Mouse (Mus musculus) frontal cortex, postnatal 25 days (tissue): ENCODE measurements around the gene Gm13420.
"Not testable (repeated sequence)": the region's sequence is repeated elsewhere in the genome, so short reads cannot be mapped to it uniquely, and the experiment has no call there.

ENCODE experiments used
- DNase-seq, 2 experiments: peaks; one replicate each; pipeline ENCODE4 v3.0.0; 2022; ENCODE audit warnings: low spot score in 2 of 2

Gene Gm13420

DNA sequence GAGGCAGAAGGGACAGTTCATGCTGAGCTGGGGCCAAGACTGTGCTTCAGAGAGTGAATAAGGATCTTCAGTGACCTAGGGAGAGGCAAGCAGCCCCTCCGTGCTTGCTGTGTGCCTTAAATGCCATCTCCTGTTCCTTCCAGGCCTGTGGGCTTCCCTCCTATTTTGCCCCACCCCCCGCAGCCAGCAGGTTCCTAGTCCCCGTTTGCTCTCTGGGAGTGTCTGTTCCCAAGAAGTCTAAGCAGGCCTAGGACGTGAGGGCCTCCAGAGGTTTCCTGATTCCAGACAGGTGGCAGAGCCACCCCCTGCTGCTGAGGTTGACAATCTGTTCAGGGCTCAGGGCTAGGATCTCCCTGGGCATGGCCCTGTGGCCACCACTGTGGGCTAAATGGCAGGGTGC, 12.7 kb downstream of the Gm13420 start:
- no peak for DNase-seq

DNA sequence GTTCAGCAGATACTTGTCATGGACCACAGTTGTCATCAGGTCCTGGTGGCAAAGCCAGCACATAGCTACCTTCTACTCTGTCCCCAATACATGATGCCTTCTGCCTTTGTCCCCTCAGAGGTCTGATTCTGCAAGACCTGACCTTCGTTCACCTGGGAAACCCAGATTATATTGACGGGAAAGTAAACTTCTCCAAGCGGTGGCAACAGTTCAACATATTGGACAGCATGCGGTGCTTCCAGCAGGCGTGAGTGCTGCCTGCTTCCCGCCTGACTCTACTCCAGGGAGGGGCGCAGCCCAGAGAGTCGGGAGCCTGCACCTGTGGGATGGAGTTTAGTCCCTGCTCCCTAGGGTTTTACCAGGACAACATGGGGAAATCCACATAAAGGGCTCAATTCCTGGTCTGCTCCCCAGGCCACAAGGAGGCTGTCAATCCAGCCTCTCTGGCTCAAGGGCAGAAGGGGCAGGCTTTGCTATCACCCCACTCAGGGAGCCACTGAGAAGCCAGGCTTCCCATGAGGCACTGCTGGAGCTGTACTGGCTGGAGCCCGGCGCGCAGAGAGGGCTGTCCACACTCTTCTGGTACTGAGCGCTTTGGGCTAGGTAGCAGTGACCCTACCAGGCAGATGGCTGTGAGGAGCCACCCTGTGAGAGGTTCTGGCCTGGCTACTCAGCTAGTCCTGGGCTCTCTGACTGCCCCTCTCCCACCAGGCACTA, 14.1 kb downstream of the Gm13420 start:
- DNase-seq = no peak

DNA sequence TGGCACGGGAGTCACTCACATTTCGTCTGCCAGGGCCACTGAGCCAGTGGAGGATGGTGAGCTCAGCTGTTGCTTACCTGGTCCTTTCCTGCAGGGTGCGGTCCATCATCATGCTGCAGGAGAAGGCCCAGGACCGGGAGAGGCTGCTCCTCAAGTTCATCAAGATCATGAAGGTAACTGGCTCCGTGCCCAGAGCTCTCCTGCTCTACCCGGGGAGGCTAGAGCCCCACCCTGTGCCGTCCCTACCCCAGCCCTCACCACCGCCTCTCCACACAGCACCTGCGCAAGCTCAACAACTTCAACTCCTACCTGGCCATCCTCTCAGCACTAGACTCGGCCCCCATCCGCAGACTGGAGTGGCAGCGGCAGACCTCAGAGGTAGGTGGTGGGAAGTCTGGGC, 15.8 kb downstream of the Gm13420 start:
- no peak for DNase-seq

DNA sequence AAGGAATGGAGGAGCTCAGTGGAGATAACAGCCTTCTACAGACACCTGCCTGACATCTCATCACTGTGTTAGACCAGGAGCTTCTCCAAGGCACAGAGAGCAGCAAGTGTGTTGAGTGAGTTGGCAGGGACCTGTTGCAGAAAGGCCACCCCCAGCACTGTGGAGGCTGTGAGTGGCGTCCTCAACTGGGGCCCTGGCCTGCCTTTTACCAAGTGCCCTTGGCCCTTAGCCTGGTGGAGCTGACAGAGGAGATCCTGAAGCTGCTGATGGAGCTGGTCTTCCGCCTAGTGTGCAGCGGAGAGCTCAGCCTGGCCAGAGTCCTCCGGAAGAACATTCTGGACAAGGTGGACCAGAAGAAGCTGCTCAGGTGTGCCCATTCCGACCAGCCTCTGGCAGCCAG, 18.1 kb downstream of the Gm13420 start:
- no peak for DNase-seq

DNA sequence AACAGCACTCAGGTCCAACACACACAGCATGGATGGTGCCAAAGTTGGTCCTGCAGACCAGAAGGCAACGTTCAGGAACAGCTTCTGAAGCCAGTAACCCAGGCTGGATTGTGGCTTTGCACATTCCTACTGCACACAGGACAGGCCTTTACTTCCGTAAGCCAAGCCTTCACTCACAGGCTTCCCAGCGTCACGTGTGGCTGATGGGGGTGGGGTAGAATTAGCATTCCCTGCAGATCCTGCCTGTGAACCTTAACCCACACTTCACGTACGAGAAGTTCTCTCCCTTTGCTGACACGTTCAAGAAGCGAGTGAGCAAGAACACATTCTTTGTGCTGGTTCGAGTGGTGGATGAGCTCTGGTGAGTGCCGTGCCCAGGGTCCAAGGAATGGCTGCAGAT, 18.9 kb downstream of the Gm13420 start:
- no peak for DNase-seq

DNA sequence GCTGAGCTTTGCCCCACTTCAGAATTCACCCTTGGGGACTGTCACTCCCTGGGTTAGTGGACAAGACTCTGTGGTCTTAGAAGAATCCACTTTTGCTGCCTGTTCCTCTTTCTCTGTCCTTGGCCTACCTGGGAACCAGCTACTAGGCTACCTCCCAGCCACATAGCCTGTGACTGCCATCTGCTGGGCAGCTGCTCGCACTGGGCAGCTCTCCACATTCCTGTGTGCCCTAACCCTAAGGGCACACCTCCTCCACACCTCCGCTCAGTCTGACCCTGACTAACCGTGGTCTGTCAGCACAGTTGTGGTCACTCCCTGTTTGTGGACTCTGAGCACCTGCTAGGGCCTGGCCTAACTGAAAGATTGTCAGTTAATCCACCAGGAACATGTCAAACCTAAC, 19.9 kb downstream of the Gm13420 start:
- DNase-seq = no peak

DNA sequence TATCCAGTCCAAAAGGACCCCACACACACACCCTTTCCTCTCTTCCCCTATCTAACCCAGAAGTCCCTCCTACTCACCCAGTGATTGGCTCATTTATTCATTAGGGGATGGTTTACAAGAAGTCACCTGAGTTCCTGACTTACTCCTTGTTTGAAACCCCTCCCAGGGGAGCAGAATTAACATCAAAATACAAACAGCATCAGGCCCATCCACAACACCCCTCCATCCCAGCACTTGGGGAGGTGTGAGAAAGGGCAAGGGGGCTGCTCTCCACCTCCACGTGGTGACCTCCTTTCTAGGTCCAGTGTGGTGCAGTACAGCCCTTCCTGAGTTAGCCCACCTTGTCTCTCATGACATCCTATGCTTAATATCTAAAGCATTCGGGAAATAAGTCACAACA, 22.0 kb downstream of the Gm13420 start:
- no peak for DNase-seq

DNA sequence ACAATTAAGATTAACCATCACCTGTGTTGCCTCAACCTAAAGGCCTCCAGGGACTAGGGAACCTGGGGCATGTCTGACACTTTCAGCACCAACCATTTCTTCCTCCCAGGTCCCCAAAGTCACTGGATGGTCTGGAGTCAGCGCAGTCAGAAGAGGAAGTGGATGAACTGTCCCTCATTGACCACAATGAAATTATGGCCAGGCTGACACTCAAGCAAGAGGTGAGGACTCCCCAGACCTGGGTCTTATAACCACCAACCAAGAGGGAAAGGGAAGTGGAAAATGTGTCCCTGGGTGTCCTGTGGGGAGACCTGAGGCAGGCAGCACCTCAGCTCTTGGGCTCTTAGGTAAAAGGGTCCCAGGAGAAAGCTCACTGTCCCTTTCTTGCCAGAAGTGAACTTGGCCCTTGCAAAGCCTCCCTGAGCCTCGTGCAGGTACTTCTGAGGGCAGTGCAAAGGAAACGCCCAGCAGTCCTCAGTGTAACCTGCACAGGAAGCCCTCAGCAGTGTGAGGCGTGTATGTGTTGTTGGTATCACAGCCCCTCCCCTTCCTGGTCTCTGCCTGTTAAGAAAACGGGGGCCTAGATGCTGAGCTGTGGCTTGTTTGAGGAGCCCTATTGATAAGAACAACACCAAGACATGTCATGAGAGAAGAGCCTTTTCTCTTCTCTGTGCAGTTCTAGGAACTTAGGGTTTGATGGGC, 26.7 kb downstream of the Gm13420 start:
- no peak for DNase-seq

DNA sequence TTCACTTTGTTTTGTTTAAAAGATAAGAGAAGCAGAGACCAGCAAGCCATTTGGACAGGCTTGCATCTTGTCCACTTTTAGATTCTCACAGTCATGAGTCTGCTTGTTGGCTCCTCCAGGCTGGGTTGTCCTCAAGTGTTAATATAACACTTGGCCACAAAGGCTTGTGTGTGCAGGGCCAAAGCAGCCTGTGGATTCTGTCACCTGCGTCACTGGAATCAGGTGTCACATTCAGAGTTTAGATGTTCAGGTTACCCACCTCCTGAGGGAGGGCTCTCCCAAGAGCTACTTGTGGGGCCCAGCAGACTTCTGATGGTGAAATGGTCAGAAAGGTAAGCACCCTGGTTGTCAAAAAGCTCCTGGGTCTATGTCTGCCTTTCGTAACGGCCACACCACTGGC, 28.4 kb downstream of the Gm13420 start:
- no peak for DNase-seq

DNA sequence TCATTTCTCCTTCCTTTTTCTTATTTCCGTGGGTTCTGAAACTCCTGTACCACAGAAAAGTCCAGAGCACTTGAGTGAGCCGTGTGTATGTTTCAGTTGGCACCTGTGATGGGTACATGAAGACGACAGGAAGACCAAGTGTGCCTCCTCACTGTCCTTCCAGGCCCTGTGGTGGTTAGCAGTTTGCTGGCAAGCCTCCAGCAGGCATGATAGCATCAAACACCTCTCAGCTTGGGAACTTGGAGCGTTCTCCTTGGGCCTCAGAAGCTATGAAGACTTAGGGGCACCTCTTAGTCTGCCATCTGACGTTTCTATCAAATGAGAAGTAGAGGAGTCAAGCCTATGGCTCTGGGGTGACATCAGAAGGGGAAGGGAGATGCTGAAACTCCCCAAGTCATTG, 32.9 kb downstream of the Gm13420 start:
- no peak for DNase-seq

DNA sequence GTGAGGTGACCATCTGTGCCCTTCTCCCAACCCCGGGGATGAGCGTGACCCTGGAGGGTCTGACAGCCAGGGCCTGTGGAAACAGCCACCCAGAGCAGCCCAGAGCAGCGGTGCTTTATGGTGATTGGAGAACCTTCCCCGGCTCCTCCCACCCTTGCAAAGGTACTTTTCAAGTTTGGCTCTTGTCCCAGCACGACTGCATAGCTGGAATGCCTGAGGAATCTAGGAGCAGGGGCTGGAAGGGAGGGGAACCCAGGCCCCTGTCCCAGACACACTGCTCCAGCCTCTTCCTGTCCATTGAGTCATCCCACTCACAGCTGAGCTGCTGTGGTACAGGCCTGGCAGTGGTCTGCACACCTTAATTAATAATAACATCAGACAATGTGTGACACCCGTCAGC, 34.8 kb downstream of the Gm13420 start:
- no peak for DNase-seq

DNA sequence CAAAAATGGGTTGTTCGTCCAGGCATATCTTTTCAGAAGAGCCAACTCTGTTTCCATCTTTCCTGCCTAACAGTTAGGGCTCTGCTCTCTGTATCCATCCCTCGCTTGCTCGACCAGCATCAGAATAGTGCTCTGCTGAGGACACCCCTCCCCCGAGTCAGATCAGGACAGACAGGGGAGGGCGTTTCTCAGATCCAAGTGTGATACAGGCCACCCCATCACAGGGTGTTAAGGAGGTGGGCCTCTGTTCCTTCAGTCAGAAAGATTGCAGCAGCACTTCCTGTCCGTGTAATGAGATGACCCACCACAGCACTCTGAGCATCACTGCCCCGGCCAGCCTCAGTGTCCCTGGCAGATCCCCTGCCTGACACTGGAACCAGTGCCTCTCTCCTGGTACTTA, 35.3 kb downstream of the Gm13420 start:
- no peak for DNase-seq

DNA sequence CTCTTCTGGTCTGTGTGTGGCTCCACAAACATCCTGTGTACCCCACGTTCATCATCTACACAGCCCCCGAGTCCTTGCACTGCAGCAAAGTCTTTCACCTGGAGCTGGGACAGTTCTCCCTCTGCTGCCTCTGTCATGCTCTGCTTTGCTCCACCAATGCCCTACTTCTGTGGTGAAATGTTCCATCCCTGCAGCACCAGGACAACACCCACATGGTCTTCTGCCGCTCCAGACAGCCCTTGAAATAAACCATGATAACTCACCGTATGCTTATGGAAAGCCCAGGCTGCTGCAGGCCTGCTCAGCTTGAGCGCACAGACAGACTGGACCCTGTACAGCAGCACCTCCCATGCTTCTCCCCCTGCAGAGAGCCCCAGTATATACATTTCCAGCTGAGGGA, 37.4 kb downstream of the Gm13420 start:
- no peak for DNase-seq

DNA sequence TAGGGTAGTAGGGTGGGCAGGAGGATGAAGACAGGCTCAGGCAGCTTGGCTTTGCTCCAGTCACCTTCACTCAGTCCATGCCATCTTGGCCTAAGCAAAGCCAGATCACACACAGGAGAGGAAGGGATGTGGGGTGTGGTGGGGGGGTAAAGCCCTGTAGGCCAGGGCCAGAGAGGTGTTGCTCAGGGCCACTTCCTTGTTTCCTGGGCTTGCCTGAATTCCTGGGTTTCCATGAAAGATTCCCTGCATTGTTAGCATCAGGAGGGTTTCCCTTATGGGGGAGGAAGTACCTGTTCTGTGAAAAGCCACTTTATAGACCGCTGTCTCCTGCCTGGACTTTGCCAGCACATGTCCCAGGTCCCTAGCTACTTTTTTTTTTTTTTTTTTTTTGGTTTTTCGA, 38.0 kb downstream of the Gm13420 start:
- no peak for DNase-seq

DNA sequence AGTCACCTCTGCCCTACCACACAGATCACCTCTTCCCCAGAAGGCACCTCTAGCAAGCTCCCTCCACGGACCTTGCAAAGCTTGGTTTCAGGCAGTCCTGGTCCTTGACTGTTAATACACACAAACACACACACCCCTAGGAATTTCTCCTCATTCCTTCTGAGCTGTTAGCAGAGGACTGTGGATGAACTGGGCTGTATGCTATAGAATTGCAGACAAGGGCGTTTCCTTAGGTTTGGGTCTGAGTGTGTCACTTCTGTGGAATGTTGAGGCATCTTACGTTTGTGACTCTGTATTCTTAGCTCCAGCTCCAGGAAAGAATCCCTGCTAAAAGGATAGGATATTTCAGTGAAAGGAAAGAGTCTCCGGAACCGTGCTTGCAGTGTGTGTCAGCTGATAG, 39.6 kb downstream of the Gm13420 start:
- no peak for DNase-seq

DNA sequence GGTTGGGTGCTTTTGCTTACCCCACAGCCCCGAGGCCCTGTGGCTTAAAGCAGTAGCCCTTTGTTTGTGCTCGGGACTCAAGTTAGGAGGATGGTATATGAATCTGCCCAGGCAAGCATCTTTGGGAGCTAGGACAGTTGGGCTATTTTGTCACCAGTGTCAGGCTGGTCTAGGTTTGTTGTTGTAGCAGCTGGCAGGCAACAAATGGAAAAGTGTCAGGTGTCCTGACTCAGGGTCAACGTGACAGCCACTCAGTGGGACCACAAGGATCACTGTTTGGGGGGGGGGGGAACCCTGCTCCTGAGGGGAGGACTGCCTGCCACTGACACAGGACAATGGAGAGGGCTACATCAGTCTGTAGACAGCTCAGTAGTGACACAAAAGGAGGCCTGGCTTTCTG, 40.4 kb downstream of the Gm13420 start:
- no peak for DNase-seq

DNA sequence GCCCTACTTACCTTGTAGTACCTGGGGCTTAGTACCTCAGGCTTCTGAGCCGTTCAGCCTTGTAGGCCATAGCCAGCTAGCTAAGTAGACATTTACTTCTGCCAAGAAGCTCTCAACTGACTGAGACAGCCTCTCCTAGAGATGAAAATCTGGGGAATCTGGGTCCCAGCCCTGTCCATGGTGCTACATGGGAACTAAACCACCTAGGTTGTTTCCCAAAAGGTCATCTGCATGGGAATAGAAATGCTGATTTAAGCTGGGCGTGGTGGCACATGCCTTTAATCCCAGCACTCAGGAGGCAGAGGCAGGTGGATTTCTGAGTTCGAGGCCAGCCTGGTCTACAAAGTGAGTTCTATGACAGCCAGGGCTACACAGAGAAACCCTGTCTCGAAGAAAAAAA, 43.3 kb downstream of the Gm13420 start:
- not testable (repeated sequence) for DNase-seq

DNA sequence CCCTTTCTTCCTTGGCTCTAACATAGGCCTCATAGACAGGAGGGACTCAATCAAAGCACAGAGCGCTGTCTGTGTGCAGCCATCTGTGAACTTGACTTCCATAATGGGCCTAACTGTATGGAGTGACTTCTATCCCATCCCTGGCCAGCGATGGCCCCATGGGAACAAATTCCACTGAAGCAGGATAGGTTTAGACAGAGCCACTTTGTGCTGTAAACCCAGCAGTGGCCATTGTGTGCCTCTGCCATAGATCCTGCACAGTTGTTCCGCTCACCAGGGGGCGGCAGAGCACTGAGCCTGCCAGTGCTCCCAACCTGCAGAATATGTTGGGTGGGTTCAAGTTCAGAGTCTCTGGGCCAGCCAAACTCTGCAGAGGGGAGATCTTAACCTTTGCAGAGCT, 43.8 kb downstream of the Gm13420 start:
- DNase-seq = no peak

DNA sequence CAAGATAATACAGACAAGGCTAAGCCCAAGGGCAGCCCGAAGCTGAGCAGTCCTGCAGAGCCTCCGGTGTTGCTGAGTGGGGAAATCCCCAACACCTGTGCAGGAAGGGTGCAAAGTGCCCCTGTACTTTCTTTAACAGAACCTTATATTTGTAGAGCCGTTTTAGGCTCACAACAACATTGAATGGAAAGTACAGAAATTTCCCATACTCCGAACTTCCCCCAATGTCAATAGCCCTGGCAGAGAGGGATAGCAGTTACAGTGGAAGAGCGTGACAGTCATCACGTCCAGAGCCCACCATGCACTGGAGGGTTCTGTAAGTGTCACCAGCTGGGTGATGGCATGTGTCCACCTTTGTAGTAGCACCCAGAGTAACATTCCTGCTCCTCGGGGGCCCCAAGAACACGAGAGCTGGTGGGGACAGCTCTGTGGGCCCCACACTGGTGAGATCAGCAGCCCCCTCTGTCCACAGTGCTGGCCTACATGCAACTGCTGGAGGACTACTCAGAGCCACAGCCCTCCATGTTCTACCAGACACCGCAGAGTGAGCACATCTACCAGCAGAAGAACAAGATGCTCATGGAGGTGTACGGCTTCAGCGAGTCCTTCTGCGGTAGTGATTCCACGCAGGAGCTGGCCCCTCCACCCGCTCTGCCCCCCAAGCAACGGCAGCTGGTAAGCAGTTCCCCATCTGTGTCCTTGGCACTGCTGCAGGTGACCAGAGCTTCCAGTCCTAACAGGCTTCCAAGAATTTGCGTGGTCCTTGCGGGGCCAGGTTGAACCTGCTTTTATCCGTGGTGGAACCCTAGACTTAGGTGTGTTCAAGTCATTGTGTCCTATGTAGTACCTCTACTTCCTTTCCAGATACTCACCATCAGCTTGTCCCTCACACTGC, 44.5 kb downstream of the Gm13420 start:
- DNase-seq = no peak

DNA sequence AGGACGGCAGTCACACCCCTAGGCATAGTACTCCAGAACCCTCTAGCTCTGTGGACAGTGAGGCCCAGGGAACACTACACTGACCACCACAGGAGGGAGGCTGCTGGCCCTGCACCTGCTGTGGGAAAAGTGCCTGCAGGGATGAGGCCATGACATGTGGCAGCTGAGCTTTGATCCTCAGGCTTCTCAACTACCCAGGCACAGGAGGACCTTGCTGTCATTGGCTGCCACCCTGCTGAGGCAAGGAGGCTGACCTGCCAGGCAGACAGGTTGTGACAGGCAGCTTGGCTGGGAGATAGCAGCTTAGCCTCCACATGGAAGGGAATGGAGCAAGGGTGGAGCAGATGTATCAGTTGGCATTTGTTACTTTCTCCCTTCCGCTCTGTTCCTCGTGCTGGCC, 46.0 kb downstream of the Gm13420 start:
- DNase-seq = no peak

DNA sequence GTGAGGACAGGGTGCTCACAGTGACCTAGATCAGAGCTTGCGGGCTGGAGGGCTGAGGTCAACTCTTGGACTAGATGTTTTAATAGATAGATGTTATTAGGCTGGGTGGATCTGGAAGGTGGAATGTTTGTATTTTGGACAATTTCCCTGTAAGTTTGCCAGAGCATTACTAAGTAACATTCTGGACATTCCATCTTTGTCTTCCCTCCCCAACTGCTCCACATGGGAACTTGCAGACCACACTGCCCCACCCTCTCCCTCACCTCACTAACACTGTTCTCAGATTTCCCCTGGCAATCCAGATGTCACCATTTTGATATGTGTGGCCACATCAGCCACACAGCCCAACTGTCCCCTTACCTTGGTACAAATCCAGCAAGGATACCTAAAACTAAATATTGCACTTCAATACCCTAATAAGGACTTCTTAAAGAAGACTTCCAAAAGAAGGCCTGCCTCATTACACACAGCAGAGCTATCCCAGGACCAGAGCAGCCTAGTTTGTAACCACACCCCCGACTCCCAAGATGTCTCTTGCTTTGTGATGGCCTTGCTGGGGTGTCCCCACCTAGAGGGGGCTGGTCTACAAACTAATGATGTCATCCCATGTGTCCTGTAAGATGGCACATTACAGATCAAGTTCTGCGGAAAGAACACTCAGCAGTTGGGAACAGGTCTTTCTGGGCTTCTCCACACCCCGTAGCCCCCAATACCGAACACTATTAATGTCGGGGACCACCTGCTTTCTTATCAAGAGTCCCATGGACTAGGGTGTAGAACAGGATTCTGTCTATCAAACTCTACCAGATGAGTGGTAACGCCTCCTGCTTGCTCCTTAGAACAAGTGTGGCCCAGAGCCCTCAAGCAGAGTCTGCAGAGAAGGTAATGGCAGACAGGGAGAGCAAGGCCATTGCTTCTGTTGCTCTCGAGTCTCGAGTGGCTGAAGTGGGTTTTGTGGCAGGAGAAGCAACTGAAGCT, 48.1 kb downstream of the Gm13420 start:
- DNase-seq = no peak

DNA sequence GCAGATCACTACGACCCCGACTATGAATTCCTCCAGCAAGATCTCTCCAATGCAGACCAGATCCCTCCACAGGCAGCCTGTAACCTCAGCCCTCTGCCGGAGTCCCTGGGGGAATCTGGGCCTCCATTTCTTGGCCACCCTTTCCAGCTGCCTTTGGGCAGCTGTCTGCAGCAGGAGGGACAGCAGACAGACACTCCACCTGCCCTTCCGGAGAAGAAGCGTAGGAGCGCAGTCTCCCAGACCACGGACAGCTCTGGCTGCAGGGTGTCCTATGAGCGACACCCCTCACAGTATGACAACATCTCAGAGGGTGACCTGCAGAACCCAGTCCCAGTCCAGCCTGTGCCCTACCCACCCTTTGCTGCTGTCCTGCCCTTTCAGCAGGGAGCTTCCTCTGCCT, 49.3 kb downstream of the Gm13420 start:
- DNase-seq = no peak
